Mouse (Mus musculus) cerebellum, adult 9-10 months (tissue): ENCODE results near the gene Dok1.

Experiments
- DNase-seq: peaks from one replicate; pipeline ENCODE4 v3.0.0; 2022

Dok1 gene

DNA sequence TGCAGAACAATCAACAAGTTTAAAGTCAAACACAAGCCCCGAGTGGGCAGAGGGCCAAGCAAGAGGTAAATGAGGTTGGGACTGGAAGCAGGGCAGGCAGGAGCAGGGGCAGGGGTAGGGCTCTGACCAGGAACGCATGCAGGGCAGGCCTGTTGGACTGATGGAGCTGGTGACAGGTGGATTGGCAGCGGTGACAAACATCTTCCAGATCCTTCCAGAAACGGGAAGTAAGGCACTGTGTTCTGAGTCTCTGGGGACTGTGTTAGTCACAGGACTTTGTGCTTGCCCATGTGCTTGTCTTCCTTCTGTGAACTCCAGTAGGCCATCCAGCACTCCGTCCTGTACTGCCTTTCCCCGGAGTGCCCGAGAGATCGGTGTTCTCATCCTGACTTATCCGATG lies 11.5 kb upstream of the Dok1 start:
- DNase-seq = no peak

DNA sequence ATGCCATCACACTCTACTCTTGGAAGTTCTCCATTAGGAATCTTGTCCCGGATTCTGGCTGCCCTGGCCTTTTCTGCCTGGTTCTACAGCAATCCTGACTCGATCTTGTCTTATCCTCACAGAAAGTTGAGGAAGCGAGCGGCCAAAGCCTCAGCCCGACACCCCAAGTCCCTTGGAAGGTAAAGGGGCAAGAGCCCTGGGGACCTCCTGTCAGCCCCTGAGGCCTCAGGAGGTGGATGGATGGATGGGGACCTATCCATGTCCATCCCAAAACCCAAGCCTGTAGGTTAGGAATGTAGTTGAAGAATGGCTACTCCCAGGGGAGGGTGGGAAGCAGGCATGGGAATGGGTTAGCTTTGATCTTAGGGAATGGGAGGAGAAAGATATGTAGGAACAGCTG lies 10.7 kb upstream of the Dok1 start:
- DNase-seq = no peak

DNA sequence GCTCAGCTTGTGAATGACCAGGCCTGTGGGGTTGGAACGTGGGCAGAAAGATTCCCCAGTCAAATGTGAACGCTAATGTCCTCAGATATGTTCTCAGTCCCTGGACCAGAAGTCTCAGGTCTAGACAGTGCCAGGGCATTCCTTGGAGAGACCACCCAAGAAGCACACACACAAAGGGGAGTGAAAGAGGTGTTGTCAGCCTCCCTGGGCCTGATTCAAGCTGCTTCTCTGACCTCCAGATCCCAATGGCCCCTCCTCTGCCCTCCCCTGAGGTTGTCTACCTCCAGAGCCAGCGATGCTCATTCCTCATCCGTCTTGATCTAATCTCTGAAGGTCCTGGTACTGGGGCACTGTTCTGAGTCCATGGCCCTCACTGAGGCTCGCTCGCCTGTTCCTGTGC lies 10.3 kb upstream of the Dok1 start:
- no peak for DNase-seq

DNA sequence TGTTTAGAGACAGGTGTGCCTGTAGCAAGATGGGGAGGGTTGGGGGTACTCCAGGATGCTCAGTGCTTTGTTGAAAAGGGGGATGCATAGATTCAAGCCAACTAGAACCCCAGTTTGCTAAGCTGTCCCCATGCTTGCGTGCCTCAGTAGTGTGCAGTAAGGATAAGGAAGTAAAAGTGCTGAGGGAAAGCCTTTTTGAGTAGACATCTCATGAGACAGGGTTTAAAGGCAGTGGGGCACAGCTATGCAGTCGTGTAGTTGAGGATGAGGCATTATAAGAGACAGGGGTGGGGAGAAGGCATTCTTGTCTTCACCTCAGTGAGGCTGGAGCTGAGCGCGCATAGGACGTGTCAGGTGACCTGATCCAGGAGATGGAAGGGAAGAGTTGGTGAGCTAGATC lies 7.3 kb upstream of the Dok1 start:
- DNase-seq = no peak

DNA sequence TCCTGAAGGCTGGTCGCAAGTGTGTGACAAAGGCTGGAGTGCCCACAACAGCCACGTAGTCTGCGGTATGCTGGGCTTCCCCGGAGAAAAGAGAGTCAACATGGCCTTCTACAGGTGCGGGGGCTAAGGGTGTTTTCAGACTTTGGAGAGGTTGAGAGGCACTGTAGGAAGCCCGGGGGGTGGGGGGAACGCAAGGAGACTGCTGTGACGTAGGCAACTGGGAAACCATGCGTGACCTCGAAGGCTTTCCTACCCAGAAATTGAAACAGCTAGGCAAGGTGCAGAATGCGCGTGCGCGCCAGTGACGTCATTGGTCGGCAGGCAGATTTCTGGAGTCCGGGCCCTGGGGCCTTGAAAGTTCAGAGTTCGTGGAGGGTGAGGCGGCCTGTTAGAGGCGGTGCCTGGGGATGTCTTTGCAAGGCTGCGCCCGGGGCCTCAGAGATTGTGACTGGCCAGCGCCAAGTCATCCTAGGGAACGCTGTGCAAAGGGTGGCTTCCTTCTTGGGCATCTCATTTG lies 5.3 kb upstream of the Dok1 start:
- DNase-seq = peak; percentile 87

DNA sequence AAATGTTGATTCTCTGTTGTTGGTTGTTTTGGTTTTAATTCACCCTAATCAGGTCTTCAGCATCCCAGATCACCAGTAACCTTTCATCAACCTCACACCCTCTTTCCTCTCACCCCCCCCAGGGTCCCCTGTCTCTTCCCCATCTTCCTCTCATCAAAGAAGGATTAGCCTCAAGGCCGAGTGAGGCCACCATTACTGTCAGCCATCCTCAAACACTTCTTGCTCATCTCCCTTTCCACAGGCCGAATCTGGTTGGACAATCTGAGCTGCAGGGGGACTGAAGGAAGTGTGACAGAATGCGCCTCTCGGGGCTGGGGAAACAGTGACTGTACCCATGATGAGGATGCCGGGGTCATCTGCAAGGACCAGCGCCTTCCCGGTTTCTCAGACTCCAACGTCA lies 3.9 kb upstream of the Dok1 start:
- DNase-seq = no peak

DNA sequence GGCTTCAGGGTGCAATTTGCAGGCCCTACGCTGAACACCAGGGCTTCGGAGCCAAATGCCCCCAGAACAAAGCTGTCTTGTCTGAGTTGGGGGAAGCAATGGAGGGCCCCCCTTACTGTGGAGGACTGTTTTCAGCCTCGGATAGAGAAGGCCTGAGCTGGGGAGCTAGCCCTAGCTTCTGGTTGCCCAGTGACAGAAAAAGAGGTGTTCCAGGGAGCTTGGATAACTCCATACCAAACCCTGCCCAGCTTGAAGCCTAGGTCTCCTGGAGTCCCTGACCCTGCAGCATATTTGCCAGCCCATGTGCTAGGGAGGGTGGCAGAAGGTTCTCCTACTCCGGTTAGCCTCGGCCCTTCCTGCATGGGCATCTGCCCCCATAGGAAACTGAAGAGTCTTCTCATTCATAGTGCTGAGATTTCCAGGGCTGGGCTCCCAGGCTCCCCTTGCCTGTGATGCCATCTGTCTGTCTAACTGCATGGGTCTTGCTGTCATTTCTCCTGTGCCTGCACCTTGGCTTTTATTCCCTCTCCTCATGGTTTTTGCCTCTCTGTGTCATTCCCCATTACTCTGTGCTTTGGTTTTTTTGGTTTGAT lies 1.3 kb upstream of the Dok1 start:
- DNase-seq = no peak

DNA sequence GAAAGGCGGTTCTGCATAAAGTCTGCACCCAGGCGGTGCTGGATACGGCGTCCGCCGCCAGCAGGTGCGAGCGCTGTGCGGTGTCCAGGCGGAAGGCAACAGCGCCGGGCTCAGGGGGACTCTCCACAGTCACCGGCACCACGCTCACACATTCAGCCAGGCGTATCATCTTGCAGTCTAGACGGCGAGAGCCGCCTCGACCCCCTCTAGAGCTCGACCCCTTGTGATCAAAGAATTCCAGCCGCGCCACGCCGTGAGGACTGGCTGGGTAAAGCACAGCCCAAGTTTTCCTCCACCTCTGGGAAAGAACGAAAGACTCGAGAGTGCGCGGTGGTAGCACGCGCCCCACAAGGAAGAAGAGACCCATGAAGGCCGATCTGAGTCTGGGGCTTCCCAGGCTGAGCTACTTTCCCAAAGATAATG lies 491 bp downstream of the Dok1 start:
- no peak for DNase-seq

DNA sequence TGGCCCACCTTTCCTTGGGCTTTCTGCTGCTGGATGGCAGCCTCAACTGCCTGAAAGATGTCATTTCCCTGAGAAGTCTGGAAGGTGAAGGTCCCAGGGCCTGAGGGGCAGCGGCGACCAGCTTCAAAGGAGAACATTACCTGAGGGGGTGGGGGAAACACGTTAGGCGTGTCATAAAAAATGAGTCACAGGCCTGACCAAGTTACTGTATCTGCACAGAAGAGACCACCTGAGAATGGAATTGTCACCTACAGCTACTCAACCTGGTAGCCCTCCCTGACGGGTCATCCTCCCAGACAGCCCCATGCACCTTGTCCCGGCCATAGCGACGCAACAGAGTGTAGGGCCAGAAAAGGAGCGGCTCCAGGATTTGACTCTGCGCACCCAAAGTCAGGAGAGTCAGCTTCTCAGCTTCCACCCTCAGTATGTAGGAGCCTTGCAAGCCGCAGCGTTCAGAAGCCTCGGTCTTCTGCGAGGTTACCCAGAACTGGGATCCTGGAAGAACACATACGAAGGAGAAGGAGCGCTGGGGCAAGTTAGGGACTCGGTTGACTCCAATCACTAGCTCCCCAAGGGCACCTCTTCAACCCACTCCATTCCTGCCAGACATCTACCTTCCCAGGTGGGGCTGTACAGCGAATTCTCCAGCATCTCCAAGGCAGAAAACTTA lies 1.2 kb downstream of the Dok1 start:
- no peak for DNase-seq

DNA sequence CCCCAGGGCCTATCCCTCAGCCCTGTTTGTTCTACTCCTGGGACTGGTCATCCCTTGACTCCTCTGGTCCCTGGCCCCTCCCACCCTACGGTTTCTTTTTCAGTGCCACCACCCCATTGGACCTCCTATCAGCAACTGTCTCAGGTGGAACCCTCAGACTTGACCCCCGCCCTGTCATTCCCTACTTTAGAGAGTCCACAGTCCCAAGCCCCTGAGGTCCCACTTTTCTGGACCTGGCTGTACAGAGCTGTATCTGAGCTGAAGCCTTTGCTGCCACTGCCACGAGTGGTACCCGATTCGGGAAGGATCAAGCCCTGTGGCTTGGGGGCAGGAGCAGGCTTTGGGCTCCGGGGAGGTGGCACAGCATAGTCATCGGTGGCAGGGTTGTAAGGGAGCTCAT lies 2.2 kb downstream of the Dok1 start:
- DNase-seq = no peak

DNA sequence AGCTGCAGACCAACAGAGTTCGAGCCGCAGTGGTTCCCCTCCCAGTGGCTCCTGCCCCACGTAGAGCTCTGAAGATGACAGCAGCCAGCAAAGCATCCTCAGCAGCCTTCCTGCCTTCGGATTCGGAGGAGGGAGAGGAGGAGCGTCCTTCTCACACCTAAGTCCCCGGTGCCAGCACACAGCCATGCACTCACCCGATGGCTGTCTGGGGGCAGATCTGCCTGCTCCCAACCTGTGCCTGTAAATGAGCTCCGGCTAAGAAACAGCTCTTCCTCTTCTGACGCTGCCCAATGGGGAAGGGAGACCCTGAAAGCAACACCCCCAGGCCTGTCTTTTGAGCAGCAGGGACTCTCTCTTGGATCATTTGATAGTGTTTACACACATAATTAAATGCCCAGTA lies 3.5 kb downstream of the Dok1 start:
- no peak for DNase-seq

DNA sequence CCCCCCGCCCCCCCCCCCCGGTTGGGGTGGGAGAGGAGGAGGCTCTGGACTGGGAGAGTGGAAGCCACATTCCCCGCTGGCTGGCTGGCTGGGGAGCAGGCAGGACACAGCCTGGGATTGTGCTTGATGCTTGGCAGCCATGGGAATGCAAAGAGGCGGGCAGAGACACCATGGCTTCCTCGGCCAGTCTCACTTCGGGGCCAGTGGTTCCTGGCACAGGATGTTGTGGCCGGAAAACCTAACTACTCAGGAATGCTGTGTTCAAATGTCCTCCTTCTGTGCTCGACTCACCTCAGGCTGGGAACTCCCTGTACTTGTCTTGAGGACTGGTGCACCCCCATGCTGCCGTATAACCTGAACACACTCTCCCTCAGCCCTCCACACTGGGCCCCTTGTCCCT lies 5.6 kb downstream of the Dok1 start:
- DNase-seq = no peak

DNA sequence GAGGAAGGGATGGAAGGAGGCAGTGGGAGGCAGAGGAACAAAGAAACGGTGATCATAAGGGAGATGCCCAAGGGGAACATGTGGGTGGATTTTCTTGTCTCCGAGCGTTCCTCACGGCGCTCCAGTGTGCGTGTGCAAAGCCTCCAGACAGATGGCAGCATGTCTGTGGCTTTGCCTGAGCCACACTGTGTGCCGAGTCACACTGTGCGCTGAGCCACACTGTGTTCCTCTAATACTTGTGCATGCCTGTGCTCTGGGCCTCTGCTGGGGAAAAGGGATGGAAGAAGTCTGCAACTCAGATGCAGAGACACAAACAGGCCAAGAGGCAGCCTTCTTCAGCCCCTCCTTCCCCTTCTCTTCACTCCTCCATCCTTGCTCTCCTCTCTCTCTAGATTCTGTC lies 6.0 kb downstream of the Dok1 start:
- DNase-seq = no peak

DNA sequence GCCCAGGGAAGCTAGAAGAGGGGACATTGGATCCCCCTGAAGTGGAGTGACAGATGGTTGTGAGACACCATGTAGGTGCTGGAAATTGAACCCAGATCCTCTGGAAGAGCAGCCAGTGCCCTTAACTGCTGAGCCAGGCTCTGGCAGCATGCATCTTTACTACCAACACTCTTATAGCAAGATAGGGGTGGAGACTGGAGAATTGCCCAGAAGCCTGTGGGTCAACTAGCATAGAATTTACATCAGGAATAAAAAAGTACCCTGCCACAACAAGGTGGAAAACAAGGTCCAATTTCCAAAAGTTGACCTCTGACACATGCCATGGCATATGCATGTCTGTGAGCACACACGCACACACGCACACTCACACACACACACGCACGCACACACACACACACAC lies 8.1 kb downstream of the Dok1 start:
- DNase-seq = no peak

DNA sequence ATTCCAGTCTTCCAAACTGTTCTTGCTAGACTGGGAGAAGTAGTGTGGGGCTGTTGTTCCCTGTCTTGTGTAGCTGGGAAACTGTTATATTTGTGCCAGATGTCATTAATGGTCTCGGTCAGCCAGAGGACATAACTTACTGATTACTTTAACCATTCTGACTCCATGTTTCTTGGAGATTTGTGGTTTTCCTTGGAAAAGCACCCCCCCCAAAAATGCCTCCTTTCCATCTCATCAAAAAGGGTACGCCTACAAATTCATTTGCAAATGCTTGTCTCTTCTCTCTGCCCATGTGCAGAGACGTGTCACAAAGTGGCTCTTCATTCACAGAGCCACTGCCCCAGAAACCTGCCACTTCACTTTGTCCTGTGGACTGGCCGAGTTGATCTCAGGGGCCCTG lies 8.8 kb downstream of the Dok1 start:
- no peak for DNase-seq

DNA sequence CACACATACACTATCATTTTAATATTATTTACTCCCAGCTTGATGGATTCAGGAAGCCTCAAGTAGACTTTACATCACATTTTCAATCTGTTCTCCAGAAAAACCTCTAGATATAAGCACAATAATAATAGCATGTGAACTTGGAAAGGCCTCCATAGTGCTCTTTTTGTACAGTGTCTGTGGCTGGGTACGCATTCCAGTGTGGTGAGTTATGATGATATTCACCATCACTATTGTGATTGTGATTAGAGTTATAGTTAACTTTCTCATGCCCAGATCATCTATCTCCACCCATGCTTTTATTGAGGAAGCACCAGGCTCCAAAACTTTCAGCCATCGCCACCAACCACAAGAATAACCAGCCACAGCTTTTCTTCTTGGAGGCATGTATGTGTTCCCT lies 9.5 kb downstream of the Dok1 start:
- no peak for DNase-seq

DNA sequence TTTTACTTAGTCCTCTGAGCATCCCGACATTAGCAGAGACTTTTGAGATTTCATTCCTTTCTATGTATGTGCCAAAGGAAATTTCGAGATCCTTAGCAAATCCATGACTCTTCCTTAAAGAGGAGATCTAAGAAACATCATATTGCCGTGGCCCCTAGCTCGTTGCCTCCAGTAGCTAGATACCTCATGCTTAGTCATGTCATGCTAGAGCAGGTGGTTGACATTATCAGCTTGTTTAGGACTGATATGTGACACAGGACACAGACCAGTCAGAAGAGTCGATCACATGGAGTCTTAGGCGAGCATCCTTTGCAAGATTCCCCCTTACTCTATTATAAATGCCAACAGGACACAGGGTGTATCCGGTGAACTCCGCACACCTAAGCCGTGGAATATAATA lies 10.3 kb downstream of the Dok1 start:
- DNase-seq = no peak

DNA sequence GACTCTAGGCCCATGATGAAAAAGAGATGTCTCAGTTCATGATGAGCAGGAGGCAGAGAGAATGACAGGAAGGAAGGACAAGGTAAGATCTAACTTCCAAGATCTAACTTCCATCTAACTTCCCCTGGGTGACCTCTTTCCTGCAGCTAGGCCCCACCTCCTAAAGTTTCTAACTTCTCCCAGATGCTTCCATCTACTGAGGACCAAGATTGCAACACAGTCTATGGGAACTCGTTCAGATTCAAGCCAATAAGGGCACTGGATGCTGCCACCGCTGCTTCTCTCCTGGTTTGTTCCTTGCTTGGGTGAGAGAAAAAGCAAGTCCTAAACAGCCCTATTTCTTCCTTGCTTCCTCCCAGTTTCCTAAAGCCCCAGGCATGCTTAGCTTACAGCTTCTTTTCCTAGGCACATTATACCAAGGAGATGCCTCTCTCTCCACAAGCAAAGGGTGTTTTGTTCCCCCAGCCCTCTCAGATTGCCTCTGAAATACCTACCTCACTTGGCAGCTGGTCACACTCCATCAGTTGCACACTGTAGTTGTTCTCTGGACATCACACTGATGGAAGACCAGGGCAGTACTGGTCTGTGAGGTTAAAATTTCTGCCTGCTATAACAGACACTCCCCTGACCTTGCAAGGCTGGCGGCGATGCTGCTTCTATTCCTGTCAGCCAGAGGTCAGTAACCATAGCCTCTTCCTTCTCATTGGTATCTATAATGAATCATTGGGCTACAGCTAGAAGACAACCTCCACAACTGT lies 12.3 kb downstream of the Dok1 start:
- DNase-seq = no peak

DNA sequence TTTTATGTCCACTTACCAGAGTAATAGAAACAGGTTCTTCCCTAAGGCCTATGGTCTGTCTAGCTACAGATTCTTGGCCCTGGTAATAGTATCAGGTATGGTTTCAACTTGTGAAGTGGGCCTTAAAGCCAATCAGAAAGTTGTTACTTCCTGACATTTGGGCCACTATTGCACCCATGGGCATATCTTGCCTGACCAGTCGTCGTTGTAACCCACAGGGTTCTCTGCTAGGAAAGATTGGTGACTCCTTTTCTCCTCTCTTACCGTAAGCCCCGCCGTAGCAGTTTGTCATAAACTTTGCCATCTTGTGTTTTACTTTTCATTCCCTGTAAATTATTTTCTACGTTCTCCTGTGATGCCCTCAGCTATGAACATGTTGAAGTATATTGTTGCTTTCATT lies 13.2 kb downstream of the Dok1 start:
- no peak for DNase-seq

DNA sequence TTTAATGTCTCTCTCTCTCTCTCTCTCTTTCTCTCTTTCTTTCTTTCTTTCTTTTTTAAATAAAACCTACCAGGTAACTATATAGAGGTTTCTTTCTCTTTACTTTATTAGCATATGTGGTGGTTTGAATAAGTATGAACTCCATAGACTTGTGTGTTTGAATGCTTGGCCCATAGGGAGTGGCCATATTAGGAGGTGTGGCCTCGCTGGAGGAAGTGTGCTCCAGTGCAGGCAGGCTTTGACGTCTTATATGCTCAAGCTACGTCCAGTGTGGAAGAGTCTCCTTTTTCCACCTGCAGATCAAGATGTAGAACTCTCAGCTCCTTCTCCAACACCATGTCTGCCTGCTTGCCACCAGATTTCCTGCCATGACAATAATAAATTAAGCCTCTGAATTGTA lies 14.2 kb downstream of the Dok1 start:
- DNase-seq = no peak

DNA sequence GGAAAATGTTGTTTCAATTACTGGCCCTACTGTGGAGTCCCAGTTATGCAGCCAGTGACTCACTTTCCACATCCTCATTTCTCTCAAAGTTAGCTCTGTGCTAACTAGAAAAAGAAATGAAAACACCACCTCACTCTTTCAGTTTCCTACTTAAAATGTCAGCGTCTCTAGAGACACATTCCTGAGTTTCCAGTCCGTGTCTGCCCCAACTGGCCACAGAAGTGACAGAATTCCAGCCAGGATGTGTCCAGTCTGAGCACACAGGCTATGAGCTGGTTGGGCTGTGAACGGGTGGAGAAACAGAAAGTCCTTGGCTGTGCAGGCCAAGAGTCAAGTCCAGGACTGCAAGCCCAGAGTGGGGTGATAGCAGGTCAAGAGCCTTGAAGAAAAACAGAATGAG lies 16.1 kb downstream of the Dok1 start:
- no peak for DNase-seq

DNA sequence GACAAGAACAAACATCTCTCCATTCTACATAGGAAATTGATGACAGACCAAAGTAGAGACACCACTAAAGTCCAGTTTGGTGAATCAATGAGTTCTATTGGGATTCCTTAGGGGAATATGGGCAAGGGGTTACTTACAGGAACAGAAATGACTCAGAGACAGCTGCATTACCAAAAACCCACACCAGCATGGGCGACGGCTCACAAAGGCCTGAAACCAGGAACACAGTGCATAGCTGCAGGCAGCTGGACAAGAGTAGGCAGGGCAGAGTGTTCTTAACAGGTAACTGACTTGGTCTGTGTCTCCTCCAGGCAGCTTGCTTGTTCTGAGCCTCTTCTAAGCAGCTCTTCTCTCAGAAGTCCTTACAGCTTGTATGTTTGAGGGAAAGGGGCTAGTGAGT lies 17.5 kb downstream of the Dok1 start:
- no peak for DNase-seq

DNA sequence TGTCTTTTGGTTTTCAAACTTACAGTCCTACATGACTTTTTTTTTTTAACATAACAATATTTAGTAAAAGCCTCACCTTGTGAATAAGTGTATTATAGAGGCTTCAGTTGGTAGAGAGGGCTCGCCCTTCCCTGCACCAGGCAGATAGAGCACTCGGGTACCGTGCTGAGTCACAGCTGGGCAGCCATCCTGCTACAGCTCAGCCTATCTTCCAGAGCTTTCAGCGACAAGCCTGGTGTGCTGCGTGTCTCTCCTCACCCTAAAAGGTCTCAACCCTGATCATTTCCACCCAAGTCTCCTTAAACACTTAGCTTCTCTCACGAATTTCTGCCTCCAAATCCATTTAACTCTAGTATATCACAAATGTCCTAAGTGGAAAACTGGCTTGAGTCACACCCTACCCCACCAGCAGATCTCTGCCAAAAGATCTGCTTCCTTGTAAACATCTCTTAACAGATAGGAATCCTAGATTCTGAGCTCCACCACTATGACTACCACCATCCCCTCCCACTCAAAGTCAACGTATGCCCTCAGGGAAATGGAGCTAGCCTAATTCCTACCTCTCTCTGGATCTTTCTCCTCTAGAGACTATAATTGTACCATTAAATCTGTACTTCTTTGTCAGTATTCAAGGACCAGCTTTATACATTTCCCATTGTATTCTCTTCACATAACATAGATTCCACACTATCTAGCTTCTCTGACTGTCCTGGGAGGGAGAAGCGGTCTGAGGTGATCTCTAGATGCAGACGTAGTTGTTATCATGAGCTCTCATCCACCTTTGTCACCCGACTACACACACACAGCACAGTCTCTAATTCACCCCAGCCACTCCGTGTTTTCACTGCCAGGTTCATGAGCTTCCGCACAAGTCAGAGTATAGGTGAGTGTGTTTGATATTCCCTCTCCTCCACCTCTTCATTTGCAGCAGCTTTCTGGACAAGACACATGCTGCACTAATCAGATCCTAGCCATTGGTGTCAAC lies 18.5 kb downstream of the Dok1 start:
- no peak for DNase-seq
